Mouse (Mus musculus) testis, adult 2 months (tissue): ENCODE measurements around the gene Trappc2l.

ENCODE experiments used
- CTCF ChIP-seq: fragments of 200-500 bp; IDR thresholded peaks from 2 replicates; pipeline ENCODE4 v1.5.1; 2012; ENCODE audit warnings: low read depth, mild to moderate bottlenecking, inconsistent platforms, low read length, moderate library complexity; ENCODE audit not compliant: control insufficient read depth, insufficient read depth, insufficient replicate concordance
- POLR2A ChIP-seq: fragments of 200-500 bp; IDR thresholded peaks from 2 replicates; pipeline ENCODE4 v1.6.1; 2012; ENCODE audit warnings: low read depth, mild to moderate bottlenecking, inconsistent platforms, low read length, moderate library complexity; ENCODE audit not compliant: control insufficient read depth

DNA sequence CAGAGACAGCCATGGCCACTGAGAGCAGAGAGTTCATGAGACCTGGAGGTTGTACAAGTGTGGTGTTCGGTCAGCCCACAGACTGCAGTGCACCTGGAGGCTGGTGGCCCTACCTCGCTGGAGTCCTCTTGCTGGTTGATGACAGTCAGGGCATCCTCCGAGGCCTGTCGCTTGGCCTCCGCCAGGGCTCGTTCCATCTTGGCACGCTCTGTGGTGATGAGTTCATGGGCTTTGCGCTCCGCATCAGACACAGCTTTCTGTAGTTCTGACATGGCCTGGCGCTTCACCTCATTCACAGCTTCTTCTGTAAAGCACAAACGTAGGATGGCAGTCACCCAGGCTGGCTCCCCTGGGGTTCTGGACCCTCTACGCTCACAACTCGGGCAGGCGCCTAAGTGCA lies 21.8 kb downstream of the Trappc2l start:
- TF ChIP-seq CTCF (no peak), POLR2A (no peak)
